Mouse (Mus musculus) Patski (cell line): Measurements from ENCODE around the gene Map1a. TPM values are rescaled to one million over a fixed set of nuclear protein-coding genes. Genes with fewer than 3 reads are reported as not detected.

Experiments
- ATAC-seq: fragments of 100-300 bp; one replicate; pipeline ENCODE4 v1.8.0; 2021
- CTCF ChIA-PET: fragments of 350-600 bp; sonication (Branson Sonifier 250); formaldehyde crosslinking; loops from one replicate; lab custom pipeline; 2022; ENCODE audit warnings: inconsistent platforms; lab: Charles Lee
- POLR2A ChIA-PET: fragments of 350-600 bp; sonication (Branson Sonifier 250); formaldehyde crosslinking; loops from one replicate; lab custom pipeline; 2022; ENCODE audit warnings: antibody characterized with exemption, inconsistent platforms; lab: Charles Lee
- DNase-seq: peaks from one replicate; pipeline ENCODE4 v3.0.0-alpha.2; 2011; ENCODE audit warnings: low read depth, low spot score
- H3K27me3 ChIP-seq: fragments of 371-371 bp; one replicate; pipeline ENCODE4 v1.5.1; 2021
- CTCF ChIP-seq: fragments of 100-300 bp; IDR thresholded peaks from one replicate; pipeline ENCODE4 v1.5.1; 2021
- in situ Hi-C: fragments of 300-500 bp; cut with MboI; formaldehyde crosslinking; loops from 3 replicates; pipeline ENCODE4 v1.11.1; 2018; ENCODE audit warnings: low pct_unique_long_range_greater_than_20kb, mixed read lengths
- polyA plus RNA-seq: library from polyadenylated mRNA; unstranded; gene quantifications from one replicate; pipeline ENCODE4 v1.2.3, GENCODE M21; 2021

Map1a gene
- polyA plus RNA-seq, 1 experiment from 2014 or later: 1.4 TPM

GRCm38 (mm10) chr2:121357961-121358360 is 68.6 kb downstream of the Map1a start:
- ChIA-PET CTCF (interaction anchor here (1.1 kb wide), 1 partner anchor 50 kb away, joined by 3 read pairs; no protein-coding TSS in a partner anchor), POLR2A (no interaction called here)
- no peak for DNase-seq
- ATAC-seq: no peak
- no peak for TF ChIP-seq CTCF
- peaks cover 38% of the 10 kb centered on the region for H3K27me3 ChIP-seq
- in situ Hi-C loops: no loop called here

DNA sequence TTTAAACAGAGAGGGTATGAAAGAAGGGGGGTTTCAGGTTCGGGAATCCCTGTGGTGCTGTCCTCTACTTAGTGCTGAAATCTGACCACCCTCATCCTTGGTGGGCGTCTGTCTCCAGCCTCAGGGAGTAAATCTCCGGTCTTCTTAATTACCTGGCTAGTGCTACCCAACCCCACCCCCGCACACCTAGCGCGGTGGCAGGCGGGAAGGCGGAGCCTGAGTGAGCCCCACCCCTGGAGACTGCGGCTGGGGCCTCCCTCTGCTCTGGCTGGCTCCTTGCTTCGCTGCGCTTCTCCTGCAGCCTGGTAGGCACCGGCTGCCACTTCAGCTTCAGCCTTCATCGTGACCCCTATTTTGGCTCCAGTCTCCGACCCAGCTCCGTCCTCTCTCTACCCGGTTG is 69.0 kb downstream of the Map1a start:
- no peak for TF ChIP-seq CTCF
- H3K27me3 ChIP-seq: peaks cover 38% of the 10 kb centered on the region
- ChIA-PET POLR2A (no interaction called here), CTCF (no interaction called here)
- ATAC-seq (no peak), DNase-seq (no peak)
- in situ Hi-C loops: no loop called here

DNA sequence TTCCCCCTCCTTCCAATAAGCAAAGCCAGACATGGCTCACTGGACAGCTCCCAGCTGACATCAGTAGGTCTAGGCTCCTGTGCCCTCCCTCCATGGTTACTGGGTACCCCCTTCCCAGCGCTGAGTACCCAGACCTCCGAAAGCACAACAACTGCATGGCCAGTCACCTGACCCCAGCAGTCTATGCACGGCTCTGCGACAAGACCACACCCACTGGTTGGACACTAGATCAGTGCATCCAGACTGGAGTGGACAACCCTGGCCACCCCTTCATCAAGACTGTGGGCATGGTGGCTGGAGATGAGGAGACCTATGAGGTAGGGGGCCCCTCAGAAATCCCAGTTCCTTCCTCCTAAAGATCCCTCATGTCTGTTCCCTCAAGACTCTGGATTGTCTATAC is 70.1 kb downstream of the Map1a start:
- DNase-seq: no peak
- no peak for ATAC-seq
- CTCF ChIA-PET: no interaction called here
- POLR2A ChIA-PET: no interaction called here
- TF ChIP-seq CTCF: no peak
- in situ Hi-C loops: no loop called here
- H3K27me3 ChIP-seq: peaks cover 39% of the 10 kb centered on the region

Other genes with a start within 250 kb of the Map1a start
- gene Tgm5, start 203.8 kb upstream of the Map1a start, polyA plus RNA-seq: 0.30 TPM
- gene Tgm7, start 179.8 kb upstream of the Map1a start, polyA plus RNA-seq: not detected
- gene Adal, start 149.2 kb upstream of the Map1a start, polyA plus RNA-seq: 14.2 TPM
- 7.8 TPM for gene Lcmt2, start 148.9 kb upstream of the Map1a start, polyA plus RNA-seq
- 32.0 TPM for gene Tubgcp4, start 118.9 kb upstream of the Map1a start, polyA plus RNA-seq
- gene Zscan29, start 118.5 kb upstream of the Map1a start, polyA plus RNA-seq: 13.5 TPM
- gene Trp53bp1, start 18.2 kb upstream of the Map1a start, polyA plus RNA-seq: 58.4 TPM
- gene Ppip5k1, start 65.8 kb downstream of the Map1a start, polyA plus RNA-seq: 48.5 TPM
- 3.1 TPM for gene Ckmt1, start 68.1 kb downstream of the Map1a start, polyA plus RNA-seq
- gene Strc, start 97.6 kb downstream of the Map1a start, polyA plus RNA-seq: not detected
- 942 TPM for gene Pdia3, start 124.2 kb downstream of the Map1a start, polyA plus RNA-seq
- gene Catsper2, start 124.2 kb downstream of the Map1a start, polyA plus RNA-seq: 2.2 TPM
- 1.6 TPM for gene Ell3, start 154.7 kb downstream of the Map1a start, polyA plus RNA-seq
- 667 TPM for gene Serf2, start 159.6 kb downstream of the Map1a start, polyA plus RNA-seq
- gene Hypk, start 163.7 kb downstream of the Map1a start, polyA plus RNA-seq: 11.3 TPM
- 0.68 TPM for gene Serinc4, start 167.2 kb downstream of the Map1a start, polyA plus RNA-seq
- 35.3 TPM for gene Mfap1b, start 184.5 kb downstream of the Map1a start, polyA plus RNA-seq
- 31.4 TPM for gene Mfap1a, start 217.1 kb downstream of the Map1a start, polyA plus RNA-seq
- gene Wdr76, start 217.1 kb downstream of the Map1a start, polyA plus RNA-seq: 9.1 TPM